Mouse (Mus musculus) forebrain, embryonic 14.5 days (tissue): ENCODE measurements around the gene Ssbp1. TPM values are rescaled to one million over a fixed set of nuclear protein-coding genes. Genes with fewer than 3 reads are reported as not detected.

Experiments
- ATAC-seq: fragments of 200-750 bp; cut with Nextera tagmentation; 2 replicates; pipeline ENCODE4 v1.8.0; 2017; ENCODE audit warnings: mild to moderate bottlenecking, moderate library complexity
- DNase-seq: peaks from one replicate; pipeline ENCODE4 v3.0.0-alpha.2; 2015; ENCODE audit warnings: low spot score
- H3K27ac ChIP-seq: fragments of 300-500 bp; sonication (generic); 2 replicates; pipeline ENCODE4 v1.5.1; 2014; ENCODE audit warnings: low read depth, mild to moderate bottlenecking, control low read depth, low read length, moderate library complexity
- H3K27me3 ChIP-seq: fragments of 300-500 bp; sonication (generic); replicated peaks from 2 replicates; pipeline ENCODE4 v1.6.1; 2014; ENCODE audit warnings: low read length, control low read depth, mixed read lengths; ENCODE audit not compliant: control insufficient read depth, insufficient read depth
- H3K36me3 ChIP-seq: fragments of 300-500 bp; sonication (generic); 2 replicates; pipeline ENCODE4 v1.6.1; 2014; ENCODE audit warnings: low read length, control low read depth; ENCODE audit not compliant: control insufficient read depth, insufficient read depth
- H3K4me1 ChIP-seq: fragments of 300-500 bp; sonication (generic); 2 replicates; pipeline ENCODE4 v1.6.1; 2014; ENCODE audit warnings: antibody characterized with exemption, low read length, control low read depth; ENCODE audit not compliant: control insufficient read depth, insufficient read depth
- H3K4me2 ChIP-seq: fragments of 300-500 bp; sonication (generic); 2 replicates; pipeline ENCODE4 v1.6.1; 2014; ENCODE audit warnings: mild to moderate bottlenecking, control low read depth, low read length
- H3K4me3 ChIP-seq: fragments of 300-500 bp; sonication (generic); 2 replicates; pipeline ENCODE4 v1.5.1; 2014; ENCODE audit warnings: low read depth, low read length, control low read depth
- H3K9ac ChIP-seq: fragments of 300-500 bp; sonication (generic); 2 replicates; pipeline ENCODE4 v1.6.1; 2014; ENCODE audit warnings: mild to moderate bottlenecking, low read length, control low read depth, moderate library complexity
- H3K9me3 ChIP-seq: fragments of 300-500 bp; sonication (generic); replicated peaks from 2 replicates; pipeline ENCODE4 v1.6.1; 2016; ENCODE audit warnings: low read length, control low read depth, mixed read lengths; ENCODE audit not compliant: control insufficient read depth
- WGBS: fragments of 180-500 bp; shearing (Covaris S2); extraction: QIAGEN DNeasy Blood & Tissue Kit; methylation state at CpG from one replicate; pipeline ENCODE4 v1.1.7; 2014; 5-methylcytosine and 5-hydroxymethylcytosine counted together
- polyA plus RNA-seq: library from polyadenylated mRNA; unstranded; fragments of >200 nt; fragmentation: Nextera tagmentation; extraction: Ambion mirVana; gene quantifications from 2 replicates; pipeline ENCODE4 v1.2.1, GENCODE M21; 2014

Ssbp1 gene
- polyA plus RNA-seq, 1 experiment from 2014 or later: 140 TPM

DNA sequence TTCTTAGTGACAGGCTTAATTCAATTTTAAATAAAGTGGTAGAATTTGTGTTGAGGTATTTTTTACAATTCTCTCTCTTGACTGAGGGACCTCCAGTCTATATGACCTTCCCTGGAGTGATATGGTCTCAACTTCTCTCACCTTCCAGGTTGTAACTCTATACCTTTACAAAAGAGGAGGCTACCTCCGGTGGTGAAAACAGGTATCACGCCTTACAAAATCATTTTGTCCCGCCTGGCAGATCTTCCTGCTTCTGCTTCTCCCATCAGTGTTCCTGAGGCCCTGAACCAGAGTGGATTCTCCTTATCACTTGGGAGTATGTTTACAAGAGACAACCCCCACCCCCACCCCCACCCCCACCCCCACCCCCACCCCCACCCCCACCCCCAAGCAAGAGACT lies 29.4 kb upstream of the Ssbp1 start:
- Histone ChIP-seq H3K9ac (no peak overlapping the region), H3K4me3 (no peak overlapping the region), H3K4me2 (no peak overlapping the region), H3K27ac (no peak overlapping the region), H3K27me3 (0 out of 2 replicates have a peak, but pooled peaks cover 3% of the 10 kb centered on the region), H3K9me3 (no peaks in the 10 kb centered on the region), H3K36me3 (no peaks in the 10 kb centered on the region), H3K4me1 (no peaks in the 10 kb centered on the region)
- 41% methylated on average over 3 of the region's 3 CpGs for WGBS
- ATAC-seq: no peak
- DNase-seq: no peak

DNA sequence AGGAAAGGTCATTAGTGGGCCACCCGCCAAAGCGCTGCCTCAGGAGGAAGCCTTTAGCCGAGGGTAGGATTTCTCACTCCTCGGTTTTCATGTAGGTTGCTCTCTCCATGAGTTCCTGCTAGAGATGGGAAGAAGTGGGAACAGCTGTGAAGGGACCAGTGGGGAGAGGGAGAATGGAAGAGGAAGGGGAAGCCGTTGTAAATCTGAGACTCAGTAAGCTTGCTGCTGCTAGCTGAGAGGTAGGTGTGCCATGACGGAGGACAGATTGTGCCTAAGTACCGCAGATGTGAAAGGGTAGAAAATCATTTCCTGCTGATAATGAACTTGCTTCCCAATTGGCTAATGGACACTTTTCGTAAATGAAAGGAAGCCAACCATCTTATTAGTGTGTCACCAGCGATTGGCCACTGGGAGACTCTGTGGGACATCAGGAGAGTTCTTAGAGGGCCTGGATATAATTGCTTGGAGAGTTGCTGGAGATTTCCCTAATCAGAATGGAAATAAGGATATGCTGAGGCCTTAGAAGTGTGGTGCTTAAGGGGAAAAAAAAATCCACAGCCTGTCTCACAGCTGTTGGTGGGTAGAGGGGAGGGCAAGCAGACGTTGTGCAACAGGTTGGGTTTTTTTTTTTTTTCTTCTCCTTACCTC lies 27.7 kb upstream of the Ssbp1 start:
- H3K36me3 ChIP-seq: no peaks in the 10 kb centered on the region
- no peaks in the 10 kb centered on the region for H3K27me3 ChIP-seq
- H3K9ac ChIP-seq: no peak overlapping the region
- H3K4me1 ChIP-seq: no peaks in the 10 kb centered on the region
- H3K9me3 ChIP-seq: no peaks in the 10 kb centered on the region
- no peak overlapping the region for H3K27ac ChIP-seq
- no peak for ATAC-seq
- H3K4me2 ChIP-seq: no peak overlapping the region
- 32% methylated on average over 10 of the region's 10 CpGs for WGBS
- no peak overlapping the region for H3K4me3 ChIP-seq
- no peak for DNase-seq

GRCm38 (mm10) chr6:40448626-40449025 lies 22.5 kb upstream of the Ssbp1 start:
- ATAC-seq (no peak), DNase-seq (no peak)
- Histone ChIP-seq H3K9ac (no peak overlapping the region), H3K27me3 (no peaks in the 10 kb centered on the region), H3K4me1 (no peaks in the 10 kb centered on the region), H3K27ac (no peak overlapping the region), H3K4me2 (no peak overlapping the region), H3K4me3 (no peak overlapping the region), H3K9me3 (no peaks in the 10 kb centered on the region), H3K36me3 (no peaks in the 10 kb centered on the region)

DNA sequence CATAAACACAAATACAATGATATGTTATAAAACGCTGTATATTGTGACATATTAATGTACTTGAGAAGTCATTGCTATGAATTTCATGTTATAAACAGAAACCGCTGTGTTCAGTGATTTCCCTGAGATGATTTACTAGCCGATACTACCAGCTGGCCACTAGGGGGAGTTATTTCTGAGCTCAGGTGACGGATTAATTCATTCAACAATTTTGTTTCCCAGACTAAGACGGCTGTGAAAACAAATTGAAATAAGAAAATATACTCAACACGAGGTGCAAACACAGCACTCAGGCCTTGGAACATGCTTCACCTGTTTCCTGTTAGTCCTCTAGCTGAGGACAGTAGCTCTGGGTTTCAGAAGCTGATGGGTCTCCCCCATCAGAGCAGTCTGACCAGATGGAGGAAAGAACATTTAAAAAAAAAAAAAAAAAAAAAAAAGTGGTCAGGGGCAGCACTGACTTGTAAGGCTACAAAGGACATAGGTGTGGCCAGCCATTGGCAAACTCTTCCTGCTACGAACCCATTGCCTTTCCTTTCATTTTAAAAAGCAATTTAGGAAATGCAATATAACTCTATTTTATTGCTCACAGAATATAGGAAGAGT lies 16.6 kb upstream of the Ssbp1 start:
- Histone ChIP-seq H3K4me1 (no peaks in the 10 kb centered on the region), H3K4me3 (no peak overlapping the region), H3K27ac (no peak overlapping the region), H3K4me2 (no peak overlapping the region), H3K36me3 (no peaks in the 10 kb centered on the region), H3K9ac (no peak overlapping the region), H3K27me3 (no peaks in the 10 kb centered on the region), H3K9me3 (no peaks in the 10 kb centered on the region)
- peak; percentile 64 for DNase-seq
- no peak for ATAC-seq
- WGBS: 23% methylated on average over 7 of the region's 7 CpGs

DNA sequence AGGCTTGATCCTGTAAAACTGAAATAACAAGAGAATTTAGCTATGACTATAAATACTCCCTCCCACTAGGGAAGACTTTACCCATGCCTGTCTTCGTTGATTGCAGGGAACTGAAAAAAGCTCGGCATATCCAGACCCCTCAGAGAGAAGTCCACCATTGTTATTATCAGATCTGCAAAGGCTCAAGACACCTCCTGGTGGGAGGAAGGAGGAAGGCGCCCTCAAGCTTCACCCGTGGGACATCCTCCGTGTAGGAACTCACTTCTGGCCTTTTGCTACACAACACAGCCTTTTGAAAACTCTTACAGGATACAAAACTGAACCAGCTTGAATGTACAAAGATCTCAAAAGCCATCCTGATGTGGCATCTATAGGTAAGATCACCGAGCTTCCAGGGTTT lies 5.4 kb upstream of the Ssbp1 start:
- Histone ChIP-seq H3K9me3 (no peaks in the 10 kb centered on the region), H3K9ac (no peak overlapping the region), H3K4me3 (no peak overlapping the region), H3K4me2 (no peak overlapping the region), H3K36me3 (no peaks in the 10 kb centered on the region), H3K27ac (no peak overlapping the region), H3K27me3 (no peaks in the 10 kb centered on the region), H3K4me1 (no peaks in the 10 kb centered on the region)
- ATAC-seq (no peak), DNase-seq (no peak)
- 56% methylated on average over 6 of the region's 6 CpGs for WGBS

DNA sequence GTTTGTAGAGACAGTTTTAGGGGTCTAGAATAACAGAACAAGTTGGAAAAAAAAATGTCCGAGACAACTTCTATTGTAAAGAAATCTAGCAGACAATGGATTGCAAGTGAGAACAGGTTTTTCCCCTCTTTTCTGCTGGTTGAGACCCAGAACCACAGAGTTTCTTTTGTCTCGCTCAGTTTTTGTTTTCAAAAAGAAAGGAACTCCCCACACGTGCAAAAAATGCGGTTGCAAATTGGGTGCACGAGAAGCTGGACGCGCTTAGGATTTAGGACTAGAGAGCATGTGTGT lies 513 bp downstream of the Ssbp1 start:
- Histone ChIP-seq H3K36me3 (peaks cover 30% of the 10 kb centered on the region), H3K9ac (peak overlapping the region; percentile 89), H3K4me2 (peak overlapping the region; percentile 67), H3K27ac (peak overlapping the region; percentile 95), H3K4me1 (peaks cover 4% of the 10 kb centered on the region), H3K9me3 (no peaks in the 10 kb centered on the region), H3K27me3 (no peaks in the 10 kb centered on the region), H3K4me3 (peak overlapping the region; percentile 79)
- peak; percentile 10 for ATAC-seq
- under 1% methylated on average over 7 of the region's 7 CpGs for WGBS
- DNase-seq: no peak

- Histone ChIP-seq H3K9ac (no peak overlapping the region), H3K27ac (no peak overlapping the region), H3K27me3 (no peaks in the 10 kb centered on the region), H3K9me3 (no peaks in the 10 kb centered on the region), H3K36me3 (peaks cover 55% of the 10 kb centered on the region), H3K4me3 (no peak overlapping the region), H3K4me2 (no peak overlapping the region), H3K4me1 (peaks cover 4% of the 10 kb centered on the region)
- DNase-seq (no peak), ATAC-seq (no peak)
- WGBS: 91% methylated on average over 4 of the region's 4 CpGs
Observed at GRCm38 (mm10) chr6:40476132-40476531, 5.0 kb downstream of the Ssbp1 start.

DNA sequence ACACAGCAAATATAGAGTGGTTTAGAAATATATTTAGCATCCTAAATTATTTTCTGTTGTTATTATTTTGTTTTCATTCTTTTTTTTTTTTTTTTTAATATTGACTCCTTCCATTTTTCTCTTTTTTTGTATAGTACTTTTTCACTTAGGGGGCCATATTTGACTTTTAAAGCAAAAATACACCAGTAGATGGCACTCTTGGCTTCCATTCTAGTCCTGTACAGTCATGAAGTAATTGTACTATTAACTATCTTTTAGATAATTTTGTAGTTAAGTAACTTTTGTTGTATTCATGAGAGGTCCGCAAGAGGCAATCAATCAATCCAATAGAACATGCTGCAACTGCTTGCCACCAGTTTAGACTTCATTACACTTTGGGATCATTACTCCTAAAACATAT lies 8.6 kb downstream of the Ssbp1 start:
- no peak overlapping the region for H3K27ac ChIP-seq
- no peak overlapping the region for H3K9ac ChIP-seq
- no peaks in the 10 kb centered on the region for H3K9me3 ChIP-seq
- DNase-seq: peak; percentile 65
- WGBS: 79% methylated on average over 1 of the region's 1 CpGs
- H3K4me2 ChIP-seq: no peak overlapping the region
- no peak overlapping the region for H3K4me3 ChIP-seq
- peaks cover 71% of the 10 kb centered on the region for H3K36me3 ChIP-seq
- H3K4me1 ChIP-seq: no peaks in the 10 kb centered on the region
- H3K27me3 ChIP-seq: no peaks in the 10 kb centered on the region
- no peak for ATAC-seq

DNA sequence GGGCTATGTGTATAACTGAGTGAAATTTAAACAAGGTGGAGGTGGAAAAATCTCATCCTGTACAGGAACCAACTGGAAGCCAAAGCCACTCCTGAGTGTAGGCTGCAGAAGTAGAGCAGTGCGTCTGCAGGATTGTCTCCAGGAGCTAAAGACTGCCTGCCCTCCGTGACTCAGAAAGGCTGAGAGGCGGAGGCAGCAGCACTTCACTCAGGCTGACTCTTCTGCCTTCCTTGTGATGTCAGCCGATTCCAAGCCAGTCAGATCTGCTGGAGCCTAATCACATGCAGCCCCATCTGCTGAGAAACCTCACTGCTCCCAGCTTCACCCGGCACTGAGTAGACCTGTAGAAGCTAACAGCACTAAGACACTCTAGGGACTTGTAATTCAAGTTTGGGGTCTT lies 11.2 kb downstream of the Ssbp1 start:
- Histone ChIP-seq H3K36me3 (peaks cover 62% of the 10 kb centered on the region), H3K9me3 (no peaks in the 10 kb centered on the region), H3K9ac (no peak overlapping the region), H3K27me3 (no peaks in the 10 kb centered on the region), H3K4me1 (no peaks in the 10 kb centered on the region), H3K4me3 (no peak overlapping the region), H3K27ac (no peak overlapping the region), H3K4me2 (no peak overlapping the region)
- no peak for ATAC-seq
- DNase-seq: no peak
- 94% methylated on average over 5 of the region's 5 CpGs for WGBS
